Mouse (Mus musculus) spleen, adult 2 months (tissue): Measurements from ENCODE around the gene Tagap1.
"Not testable (repeated sequence)": the region's sequence is repeated elsewhere in the genome, so short reads cannot be mapped to it uniquely, and the experiment has no call there.

Experiments used
- CTCF ChIP-seq: fragments of 200-500 bp; IDR thresholded peaks from 2 replicates; pipeline ENCODE4 v1.5.1; 2011; ENCODE audit warnings: mild to moderate bottlenecking, inconsistent platforms; ENCODE audit not compliant: insufficient read depth, insufficient read length, insufficient replicate concordance; ENCODE audit errors: extremely low read depth
- POLR2A ChIP-seq: fragments of 200-500 bp; IDR thresholded peaks from 2 replicates; pipeline ENCODE4 v1.6.1; 2011; ENCODE audit warnings: low read depth, low read length, inconsistent platforms

GRCm38 (mm10) chr17:7008885-7009284 is 47.9 kb upstream of the Tagap1 start:
- TF ChIP-seq CTCF, POLR2A: not testable (repeated sequence)
